Mouse (Mus musculus) right cerebral cortex, adult 18-20 months (tissue): ENCODE data around the gene Ctnnbl1.

Source experiments
- DNase-seq: peaks from one replicate; pipeline ENCODE4 v3.0.0; 2022; ENCODE audit warnings: mixed read lengths

The Ctnnbl1 gene

DNA sequence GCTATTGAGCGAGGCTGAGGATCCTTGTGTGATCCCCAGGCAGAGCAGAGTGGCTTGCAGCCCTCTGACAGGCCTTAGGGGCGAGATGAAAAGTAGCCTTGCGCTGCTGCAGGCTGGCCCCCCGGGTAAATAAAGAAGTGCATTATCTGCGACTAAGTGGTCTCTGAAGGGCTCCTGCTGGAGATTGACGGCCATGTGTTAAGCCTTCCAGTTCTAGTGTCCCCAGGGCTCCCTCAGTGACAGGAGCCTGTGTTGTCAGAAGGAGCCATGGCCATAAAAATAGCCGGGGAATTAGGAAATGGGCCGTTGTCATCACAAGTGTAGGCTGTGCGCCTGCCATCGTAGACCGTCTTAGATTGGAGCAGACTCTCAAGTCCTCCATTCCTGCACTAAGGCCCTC is 144.7 kb downstream of the Ctnnbl1 start:
- no peak for DNase-seq

DNA sequence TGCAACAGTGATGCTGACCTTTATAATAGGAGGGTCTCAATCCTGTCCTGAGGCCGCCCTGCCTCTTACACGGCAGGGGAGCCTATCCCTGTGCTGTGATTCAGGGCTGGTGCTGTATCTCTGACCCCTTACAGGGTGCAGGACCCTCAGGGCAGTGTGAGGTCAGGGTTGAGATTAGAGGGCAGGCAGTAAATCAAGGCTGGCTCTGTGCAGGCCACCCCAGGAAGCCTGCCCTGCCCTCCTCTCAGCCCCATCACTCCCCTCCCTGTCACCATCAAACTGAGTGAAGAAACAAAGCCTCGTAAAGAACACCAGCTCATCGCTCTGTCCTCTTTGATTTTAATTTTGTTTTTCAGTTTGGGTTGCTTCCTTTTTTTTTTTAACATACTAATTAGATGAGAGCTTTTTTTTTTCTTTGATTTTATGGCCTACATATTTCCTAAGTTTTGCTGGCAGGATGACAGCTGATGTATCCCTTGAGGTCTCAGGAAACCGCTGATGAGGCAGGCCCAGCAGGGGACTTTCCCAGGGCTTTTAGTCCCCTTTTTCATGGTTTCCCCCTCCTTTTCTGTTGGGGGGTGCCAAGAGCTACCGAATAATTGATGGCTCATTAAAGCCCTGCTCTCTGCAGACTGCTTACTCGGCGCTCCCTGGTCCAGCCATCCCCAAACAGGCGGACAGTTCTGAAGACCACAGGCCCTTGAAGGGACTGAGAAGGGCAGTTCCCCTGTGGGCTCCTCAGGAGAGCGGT is 150.2 kb downstream of the Ctnnbl1 start:
- no peak for DNase-seq

DNA sequence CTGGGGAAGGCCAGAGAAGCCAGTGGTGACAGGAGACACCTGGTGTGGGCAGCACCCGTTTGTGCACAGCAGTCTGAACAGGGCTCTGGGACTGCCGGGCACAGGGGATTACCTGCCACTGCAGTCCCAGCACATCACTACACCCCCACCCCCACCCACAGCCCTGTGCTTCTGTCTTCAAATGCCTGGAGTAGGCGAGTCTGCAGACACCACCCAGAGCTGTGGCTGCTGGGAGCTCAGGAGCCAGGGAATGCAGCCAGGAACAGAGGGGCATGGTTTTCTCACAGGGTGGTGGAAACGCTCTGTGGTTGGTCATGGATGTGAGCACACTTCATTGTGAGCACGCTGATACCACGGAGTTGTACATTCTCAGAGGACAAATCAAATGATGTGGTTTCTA is 154.0 kb downstream of the Ctnnbl1 start:
- DNase-seq, result no peak

DNA sequence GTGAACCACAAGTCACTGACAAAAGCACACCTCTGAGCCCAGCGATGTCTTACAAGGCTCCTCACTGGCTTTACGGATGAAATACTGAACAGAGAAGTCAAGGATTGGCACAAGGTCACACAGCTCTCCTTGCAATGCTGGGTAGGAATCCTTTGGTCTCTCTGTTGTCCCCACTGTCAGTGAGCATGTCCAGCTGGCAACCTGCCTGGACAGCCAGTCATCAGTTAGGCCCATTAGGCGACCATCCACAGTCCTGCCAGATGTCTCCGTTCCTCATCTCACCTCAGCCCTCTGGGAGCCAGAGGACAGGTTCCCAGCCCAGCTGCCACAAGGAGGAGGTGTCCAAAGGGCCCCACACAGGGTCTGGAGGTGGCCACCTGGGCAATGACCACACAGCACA is 159.9 kb downstream of the Ctnnbl1 start:
- DNase-seq, result no peak

DNA sequence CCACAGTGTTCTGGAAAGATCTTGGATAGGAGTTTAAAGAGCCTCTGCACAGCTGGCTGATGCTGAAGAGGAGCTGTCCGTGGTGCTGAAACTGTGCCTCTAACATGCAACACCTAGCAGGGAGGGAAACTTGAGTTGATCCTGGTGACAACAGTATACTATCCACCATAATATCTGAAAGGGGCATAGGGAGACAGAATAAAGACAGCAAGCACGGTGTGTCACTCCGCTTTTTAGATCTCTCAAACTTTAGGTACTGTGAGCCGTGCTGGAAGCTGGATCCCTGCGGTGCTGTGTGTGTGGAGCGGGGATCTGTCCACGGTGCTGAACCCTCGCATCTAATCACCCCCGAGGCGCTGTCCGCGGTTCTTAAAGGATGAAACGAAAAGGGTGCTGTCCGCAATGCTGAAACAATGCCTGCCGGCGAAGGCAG is 176.0 kb downstream of the Ctnnbl1 start:
- DNase-seq, result no peak

DNA sequence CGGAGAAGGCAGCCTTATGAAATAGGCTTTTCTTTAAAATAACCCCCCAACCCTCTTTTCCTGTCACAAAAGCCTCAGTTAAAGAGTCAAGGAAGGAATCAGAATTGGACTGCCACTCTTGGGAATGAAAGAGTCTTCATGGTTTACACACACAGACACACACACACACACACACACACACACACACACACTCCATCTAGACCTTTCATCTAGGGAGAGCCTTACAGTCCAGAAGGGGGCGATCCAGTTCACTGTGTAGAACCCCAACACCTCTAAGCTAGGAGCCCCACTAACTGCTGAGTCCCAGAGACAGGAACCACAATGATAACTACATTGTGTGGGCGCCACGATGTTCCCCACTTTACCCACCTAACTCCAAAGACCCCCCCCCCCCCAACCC is 176.5 kb downstream of the Ctnnbl1 start:
- DNase-seq, result peak; percentile 54

DNA sequence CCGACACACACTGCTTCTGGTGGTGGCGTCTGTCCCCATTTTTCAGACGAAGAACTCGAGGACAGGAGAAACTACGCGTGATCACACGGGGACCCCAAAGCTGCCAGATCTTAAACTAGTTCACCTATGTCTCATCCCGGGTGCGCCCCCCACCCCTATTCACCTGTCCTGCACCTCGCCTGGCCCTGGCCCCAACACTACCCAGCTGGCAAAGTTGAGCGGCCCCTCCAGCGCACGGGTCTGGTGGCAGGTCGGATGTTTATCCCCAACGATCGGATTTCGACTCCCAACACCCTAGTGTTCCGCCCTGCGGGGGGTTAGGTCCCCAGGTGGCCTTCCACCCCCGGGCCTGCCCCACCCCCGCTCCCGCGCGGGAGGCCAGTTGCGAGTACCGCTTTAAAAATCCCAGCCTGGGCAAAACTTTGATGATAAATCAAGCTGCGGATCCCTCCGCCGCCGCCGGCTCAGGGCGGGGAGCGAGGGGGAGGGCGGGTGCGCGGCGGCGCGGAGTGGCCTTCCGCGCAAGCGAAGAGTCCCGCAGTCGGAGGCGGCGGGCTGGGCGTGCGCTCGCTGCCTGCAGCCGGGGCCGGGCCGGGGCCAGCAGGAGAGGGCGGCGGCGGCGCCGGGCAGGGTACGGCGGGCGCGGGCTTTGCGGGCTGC is 177.0 kb downstream of the Ctnnbl1 start, which contains the start of gene Vstm2l:
TSS of gene Vstm2l (plus strand) at position 549 of the 660 bp plus-strand sequence.
- peak; percentile 84 for DNase-seq

DNA sequence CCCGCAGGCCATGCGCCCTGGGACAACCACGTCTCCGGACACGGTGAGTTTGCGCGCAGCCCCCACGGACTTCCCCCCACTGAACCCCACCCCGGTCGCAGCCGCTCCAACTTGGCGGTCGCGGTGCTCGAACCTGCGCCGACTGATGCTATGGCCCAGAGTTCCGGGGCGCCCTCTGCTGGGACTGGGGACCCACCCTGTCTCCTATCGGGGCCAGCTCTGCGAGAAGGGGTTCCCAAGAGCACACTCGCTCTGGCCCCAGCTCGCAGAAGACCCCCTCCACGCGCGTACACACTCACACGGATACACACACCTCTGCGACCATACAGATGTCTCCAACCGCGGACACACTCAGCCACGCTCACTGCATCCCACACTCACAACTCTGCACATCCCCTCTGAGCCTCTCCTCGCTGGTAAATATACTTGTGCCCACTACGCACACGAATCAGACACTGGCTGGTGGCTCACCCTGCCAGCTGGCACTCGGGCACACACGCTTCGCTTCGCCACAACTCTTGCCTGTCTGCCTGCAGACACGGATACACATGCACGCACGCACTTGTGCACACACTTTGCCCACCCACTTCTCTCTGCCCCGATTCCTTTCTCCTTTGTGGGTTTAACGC is 177.8 kb downstream of the Ctnnbl1 start:
- DNase-seq, result peak; percentile 57

DNA sequence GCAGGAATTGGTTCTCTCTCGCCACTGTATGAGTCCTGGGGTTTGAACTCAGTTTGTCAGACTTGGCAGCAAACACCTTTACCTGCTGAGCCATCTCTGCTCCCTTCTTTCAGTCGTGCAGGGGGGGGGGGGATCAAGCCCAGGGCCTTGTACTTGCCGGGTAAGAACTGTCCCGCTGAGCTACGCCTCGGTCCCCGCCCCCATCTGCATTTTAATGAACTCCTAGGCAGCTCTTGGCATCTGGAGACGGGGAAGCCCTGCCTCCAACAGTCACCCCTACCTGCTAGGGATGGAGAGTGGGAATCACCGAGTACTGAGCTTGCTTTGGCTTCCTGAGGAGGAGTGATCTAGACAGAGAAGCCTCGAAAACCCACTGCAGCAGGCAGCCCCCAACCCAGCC is 181.3 kb downstream of the Ctnnbl1 start:
- no peak for DNase-seq

DNA sequence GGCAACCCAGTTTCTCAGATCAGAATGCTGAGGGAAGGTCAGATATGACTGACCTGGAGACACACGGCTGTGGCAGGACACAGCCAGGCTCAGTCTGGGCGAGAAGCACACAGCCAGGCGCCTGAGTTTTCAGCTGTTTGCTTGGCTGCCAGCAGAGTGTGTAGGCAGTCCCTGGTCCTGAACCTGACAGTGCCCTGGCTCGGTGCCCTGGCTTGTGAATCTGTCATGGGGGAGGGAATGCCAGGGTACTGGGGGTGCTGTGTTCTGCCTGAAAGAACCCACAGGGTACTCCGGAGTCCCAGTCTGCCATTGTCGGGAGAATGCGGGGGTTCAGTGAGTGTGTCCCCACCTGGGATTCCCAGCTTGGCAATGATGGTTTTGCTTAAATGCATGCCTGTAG is 184.3 kb downstream of the Ctnnbl1 start:
- no peak for DNase-seq

DNA sequence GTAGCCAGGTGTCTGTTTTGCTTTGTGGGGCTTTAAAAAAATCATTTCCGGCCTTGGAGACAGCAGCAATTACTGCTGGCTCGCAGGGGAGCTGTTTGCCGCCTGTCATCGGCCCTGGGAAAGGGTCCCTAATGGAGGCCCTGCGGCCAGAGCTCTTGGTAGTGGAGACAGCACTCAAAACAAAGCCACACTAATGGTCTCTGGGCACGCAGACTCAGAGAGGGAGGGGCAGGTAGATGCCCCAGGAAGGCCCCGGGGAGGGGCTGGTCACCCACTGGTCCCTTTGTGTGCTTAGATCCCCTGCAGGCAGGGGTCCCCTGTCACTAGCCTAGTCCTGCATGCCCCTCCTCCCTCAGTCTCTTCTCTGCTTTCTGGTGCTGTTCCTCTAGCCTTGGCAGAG is 186.2 kb downstream of the Ctnnbl1 start:
- DNase-seq, result no peak

DNA sequence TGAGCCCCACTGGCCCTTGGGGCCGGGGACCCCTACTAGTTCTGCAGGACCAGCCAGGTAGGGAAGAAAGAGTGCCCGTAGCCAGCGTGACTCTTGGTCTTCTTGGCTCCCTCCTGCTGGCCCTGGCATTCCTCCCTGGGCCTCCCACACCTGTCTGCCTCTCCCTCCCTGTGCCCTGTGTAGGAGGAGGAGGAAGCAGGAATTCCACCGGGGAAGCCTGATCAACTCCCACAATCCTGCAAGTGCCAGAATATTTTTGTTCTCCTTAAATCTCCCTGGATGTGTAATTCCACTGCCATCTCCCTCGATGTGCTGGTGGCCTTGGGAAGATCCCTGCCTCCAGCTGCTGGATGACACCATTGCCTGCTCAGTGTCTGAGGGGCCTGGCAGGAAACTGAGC is 187.3 kb downstream of the Ctnnbl1 start:
- no peak for DNase-seq

DNA sequence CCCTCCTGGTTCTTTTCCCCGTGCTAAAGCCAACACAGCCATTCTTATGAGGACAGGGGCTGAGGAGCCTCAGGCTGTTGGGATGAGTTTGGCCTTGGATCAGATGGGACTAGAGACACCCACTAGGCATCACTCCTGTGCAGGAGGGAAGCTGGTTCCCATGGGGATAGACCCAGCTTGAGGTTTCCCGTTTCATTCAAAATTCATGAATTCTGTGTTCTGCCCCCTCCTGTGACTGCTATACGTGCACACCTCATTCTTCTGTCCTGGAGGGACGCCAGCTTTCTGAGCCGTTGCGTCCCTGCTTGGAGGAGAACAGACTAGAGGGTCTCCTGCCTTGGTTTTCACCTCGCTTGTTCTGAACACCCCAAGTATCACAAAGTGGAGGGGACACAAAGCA is 189.3 kb downstream of the Ctnnbl1 start:
- no peak for DNase-seq

DNA sequence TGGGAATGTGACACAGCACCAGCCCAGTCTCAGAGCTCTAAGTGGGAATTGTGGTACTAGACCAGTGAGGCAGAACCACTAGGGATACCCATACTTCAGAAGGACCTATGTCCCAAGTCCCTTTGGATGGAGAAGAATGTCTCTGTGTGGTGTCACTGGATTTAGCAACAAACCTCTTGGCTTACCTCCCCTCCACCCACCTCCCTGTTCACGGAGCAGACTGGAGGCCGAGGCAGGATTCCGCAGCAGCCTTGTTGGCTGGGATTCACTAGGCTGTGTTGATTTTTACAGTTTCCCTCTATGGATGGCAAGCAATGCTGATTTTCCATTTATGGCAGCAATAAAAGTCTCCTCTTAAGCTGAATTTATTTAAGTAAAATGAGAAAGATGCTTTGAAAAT is 189.7 kb downstream of the Ctnnbl1 start:
- peak; percentile 47 for DNase-seq

DNA sequence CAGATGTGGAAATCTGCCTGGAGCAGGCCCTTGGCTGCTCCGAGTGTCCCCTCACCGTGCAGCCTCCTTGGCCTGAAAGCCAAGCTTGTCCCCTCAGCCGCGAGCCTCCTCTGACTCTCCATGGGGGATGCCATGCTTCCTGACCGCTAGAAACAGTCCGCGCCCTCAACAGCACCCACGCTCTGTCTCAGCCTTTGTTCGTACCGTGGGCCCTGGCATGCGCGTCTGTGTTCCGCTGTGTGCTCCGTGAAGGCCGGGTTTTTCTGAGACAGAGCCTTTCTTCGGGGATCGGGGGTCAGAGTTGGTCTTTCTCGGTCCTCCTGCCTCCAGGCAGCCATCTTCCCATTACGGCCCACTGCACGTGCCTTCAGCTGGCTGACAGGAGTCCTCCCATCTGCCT is 190.2 kb downstream of the Ctnnbl1 start:
- no peak for DNase-seq

DNA sequence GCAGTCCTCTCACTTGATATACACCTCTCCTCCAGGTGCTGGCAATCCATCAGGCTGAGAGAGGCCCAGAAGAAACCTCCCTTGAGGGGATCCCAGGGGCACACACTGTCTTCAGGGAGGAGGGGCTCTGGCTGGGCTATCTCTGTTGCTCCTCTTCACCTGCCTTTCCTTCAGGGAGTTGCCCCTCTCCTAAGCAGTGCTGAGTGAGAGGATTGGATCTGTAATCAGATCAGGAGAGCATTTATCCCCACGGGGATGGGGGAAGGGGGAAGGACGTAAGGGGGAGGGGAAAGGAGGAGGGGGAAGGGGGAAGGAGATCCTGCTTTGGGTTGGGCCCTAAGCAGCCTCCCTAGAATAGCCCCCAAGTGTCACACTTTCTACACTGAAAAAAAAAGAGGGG is 190.6 kb downstream of the Ctnnbl1 start:
- no peak for DNase-seq

DNA sequence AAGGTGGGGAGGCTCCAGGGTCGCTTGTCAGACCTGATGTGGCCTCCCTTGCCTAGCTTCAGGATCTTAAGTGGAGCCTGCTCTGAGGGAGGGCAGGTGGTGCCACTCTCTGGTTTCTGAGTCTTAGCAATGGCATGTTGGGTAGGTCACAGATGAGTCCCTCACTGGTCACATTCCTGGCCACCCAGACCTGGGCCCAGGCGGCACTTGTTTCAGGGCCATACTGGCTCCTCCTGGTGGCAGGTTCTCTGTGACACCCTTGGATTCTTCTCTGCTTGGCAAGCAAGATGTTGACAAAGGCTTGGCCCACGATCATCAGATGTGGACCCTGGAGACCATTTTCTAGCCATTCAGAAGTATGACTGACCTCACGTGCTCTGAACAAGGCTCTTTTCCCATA is 195.5 kb downstream of the Ctnnbl1 start:
- DNase-seq, result no peak

DNA sequence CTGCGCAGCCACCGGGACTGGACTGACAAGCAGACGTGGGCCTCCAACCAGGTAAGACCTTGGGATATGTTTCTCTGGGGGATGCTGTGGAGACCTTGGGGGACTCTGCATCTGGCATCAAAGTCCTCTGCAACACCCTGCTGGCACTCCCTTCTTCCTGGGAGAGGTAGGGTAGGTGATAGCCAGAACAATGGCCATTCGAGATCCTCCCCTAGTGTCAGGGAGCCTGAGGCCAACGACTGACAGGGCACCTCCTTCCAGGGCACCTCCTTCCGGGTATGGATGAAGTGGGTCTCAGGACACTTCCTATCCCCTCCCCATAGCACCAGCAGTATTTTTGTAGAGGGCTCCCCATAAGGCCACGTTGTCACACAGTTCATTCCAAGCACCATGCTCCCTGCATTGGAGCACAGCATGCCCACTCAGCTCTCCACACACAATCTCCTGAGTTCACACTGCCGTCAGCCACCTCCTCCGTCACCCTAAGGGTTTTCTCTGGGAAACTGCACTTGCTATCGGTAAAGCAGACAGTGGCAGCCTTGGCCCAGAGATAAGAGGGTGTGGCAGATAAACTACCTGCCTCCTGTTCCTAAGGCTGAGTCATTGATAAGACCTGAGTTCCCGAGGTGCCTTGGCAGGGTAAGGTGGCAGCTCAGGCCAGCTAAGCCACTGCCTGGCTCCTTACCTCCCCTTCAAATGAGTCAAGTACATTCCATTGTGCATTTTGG is 198.4 kb downstream of the Ctnnbl1 start:
- no peak for DNase-seq

DNA sequence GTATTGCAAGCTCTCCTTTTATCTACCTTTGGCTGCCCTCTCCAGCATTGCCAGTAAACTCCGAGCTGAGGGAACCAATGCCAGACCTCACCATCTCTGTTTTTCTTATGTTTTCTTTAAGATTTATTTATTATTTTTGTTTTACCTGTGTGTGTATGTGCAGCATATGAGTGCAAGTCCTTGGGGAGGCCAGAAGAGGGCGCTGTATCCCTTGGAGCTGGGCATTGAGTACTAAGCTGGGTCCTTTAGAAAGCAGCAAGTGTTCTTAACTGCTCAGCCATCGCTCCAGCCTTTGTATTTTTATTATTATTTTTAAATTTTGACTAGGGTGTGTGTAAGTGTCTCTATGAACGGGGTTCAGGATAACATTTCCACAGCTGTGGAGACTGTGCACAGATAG is 199.5 kb downstream of the Ctnnbl1 start:
- DNase-seq, result no peak

DNA sequence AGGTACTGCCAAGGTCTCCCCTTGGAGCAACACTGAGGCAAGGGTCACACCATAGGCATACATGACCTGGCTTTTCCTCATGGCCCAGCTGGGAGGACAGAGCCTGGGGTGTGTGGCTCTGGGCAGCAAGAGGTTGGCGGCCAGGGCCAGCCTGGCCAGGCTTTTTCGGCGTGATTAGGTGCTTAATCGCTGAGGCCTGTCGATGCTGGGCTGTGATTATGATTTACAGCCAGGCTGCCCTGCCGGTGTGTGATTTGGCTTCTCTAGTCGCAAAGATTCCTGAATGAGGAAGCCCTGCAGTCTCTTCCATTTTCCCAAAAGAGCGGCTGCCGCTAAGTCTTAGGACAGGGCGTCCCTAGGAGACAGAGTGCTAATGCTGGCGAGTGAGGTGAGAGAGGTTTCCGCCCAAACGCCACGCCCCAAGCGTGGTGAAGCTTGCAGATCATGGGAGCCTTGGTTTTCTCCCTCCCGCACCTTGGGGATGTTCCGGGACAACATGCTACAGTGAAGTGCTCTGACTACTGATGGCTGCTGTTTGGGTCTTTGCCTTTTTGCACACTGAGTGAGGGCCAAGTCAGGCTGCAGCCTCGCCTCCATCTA is 203.5 kb downstream of the Ctnnbl1 start:
- DNase-seq, result no peak
